Mouse (Mus musculus) kidney, adult 2 months (tissue): Measurements from ENCODE around the gene Rrp1b.

Experiments used
- CTCF ChIP-seq: fragments of 200-500 bp; conservative IDR thresholded peaks from 2 replicates; pipeline ENCODE4 v1.5.1; 2011; ENCODE audit warnings: low read depth, mild to moderate bottlenecking, control low read depth, low read length, moderate library complexity, mixed read lengths; ENCODE audit not compliant: insufficient read depth, insufficient read length
- POLR2A ChIP-seq: fragments of 200-500 bp; IDR thresholded peaks from one replicate; pipeline ENCODE4 v1.6.1; 2011; ENCODE audit warnings: low read depth, low read length, control low read depth

- TF ChIP-seq CTCF (no peak), POLR2A (no peak)
Measured at GRCm38 (mm10) chr17:32028301-32028700, 7.6 kb upstream of the Rrp1b start.
